Mouse (Mus musculus) limb, embryonic 15.5 days (tissue): ENCODE data around the gene Rhox8. TPM values are rescaled to one million over a fixed set of nuclear protein-coding genes. Genes with fewer than 3 reads are reported as not detected.
"Not testable (repeated sequence)": the region's sequence is repeated elsewhere in the genome, so short reads cannot be mapped to it uniquely, and the experiment has no call there.

Source experiments
- ATAC-seq: fragments of 200-750 bp; cut with Nextera tagmentation; 2 replicates; pipeline ENCODE4 v1.8.0; 2017; ENCODE audit warnings: low read depth, moderate TSS enrichment; ENCODE audit not compliant: insufficient number of reproducible peaks, low FRiP score, low TSS enrichment
- H3K27ac ChIP-seq: fragments of 300-500 bp; sonication (generic); 2 replicates; pipeline ENCODE4 v1.5.1; 2015; ENCODE audit warnings: moderate library complexity, mild to moderate bottlenecking, inconsistent platforms
- H3K27me3 ChIP-seq: fragments of 300-500 bp; sonication (generic); 2 replicates; pipeline ENCODE4 v1.6.1; 2015; ENCODE audit warnings: inconsistent platforms
- H3K36me3 ChIP-seq: fragments of 300-500 bp; sonication (generic); 2 replicates; pipeline ENCODE4 v1.6.1; 2015; ENCODE audit warnings: inconsistent platforms
- H3K4me1 ChIP-seq: fragments of 300-500 bp; sonication (generic); 2 replicates; pipeline ENCODE4 v1.6.1; 2015; ENCODE audit warnings: inconsistent platforms
- H3K4me2 ChIP-seq: fragments of 300-500 bp; sonication (generic); 2 replicates; pipeline ENCODE4 v1.6.1; 2015; ENCODE audit warnings: mild to moderate bottlenecking, inconsistent platforms
- H3K4me3 ChIP-seq: fragments of 300-500 bp; sonication (generic); 2 replicates; pipeline ENCODE4 v1.5.1; 2015; ENCODE audit warnings: mild to moderate bottlenecking, inconsistent platforms
- H3K9ac ChIP-seq: fragments of 300-500 bp; sonication (generic); 2 replicates; pipeline ENCODE4 v1.6.1; 2015; ENCODE audit warnings: inconsistent platforms
- H3K9me3 ChIP-seq: fragments of 300-500 bp; sonication (generic); 2 replicates; pipeline ENCODE4 v1.6.1; 2016; ENCODE audit warnings: inconsistent platforms
- WGBS: fragments of 180-500 bp; shearing (Covaris S2); methylation state at CpG from one replicate; pipeline ENCODE4 v1.1.7; 2015; 5-methylcytosine and 5-hydroxymethylcytosine counted together
- polyA plus RNA-seq: library from polyadenylated mRNA; unstranded; fragments of >200 nt; fragmentation: Nextera tagmentation; extraction: Ambion mirVana; gene quantifications from 2 replicates; pipeline ENCODE4 v1.2.1, GENCODE M21; 2015

The Rhox8 gene
- polyA plus RNA-seq, result not detected in 2 replicates

DNA sequence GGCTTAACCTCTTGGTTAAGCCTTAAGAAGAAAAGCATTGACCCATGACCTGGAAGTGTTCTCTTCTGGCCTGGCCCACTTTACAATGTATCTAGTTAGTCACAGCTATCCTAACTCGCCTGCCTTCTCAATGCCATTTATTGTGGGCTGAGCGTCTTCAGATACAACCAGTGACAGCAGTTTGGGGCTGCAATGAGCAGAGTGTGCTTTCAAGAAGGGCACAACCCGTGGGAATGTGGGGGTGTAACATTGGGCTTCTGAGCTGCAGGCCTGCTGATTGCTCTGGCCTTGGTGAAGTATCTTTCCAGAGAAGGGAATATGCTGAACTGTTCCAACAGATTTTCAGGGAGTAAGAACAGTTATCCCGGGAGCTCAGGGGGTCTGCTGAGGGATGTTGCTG, at the start of gene Rhox8:
Gene Rhox8 (minus strand): TSS at position 101 of the 400 bp plus-strand sequence.
- ATAC-seq, result no peak
- Histone ChIP-seq H3K9me3 (no peaks in the 10 kb centered on the region), H3K4me3 (no peak within 1 kb of the TSS), H3K4me1 (no peaks in the 10 kb centered on the region), H3K4me2 (no peak within 1 kb of the TSS), H3K9ac (no peak within 1 kb of the TSS), H3K27me3 (no peaks in the 10 kb centered on the region), H3K27ac (no peak within 1 kb of the TSS), H3K36me3 (no peaks in the 10 kb centered on the region)
- 67% methylated on average over 4 of the region's 4 CpGs for WGBS

DNA sequence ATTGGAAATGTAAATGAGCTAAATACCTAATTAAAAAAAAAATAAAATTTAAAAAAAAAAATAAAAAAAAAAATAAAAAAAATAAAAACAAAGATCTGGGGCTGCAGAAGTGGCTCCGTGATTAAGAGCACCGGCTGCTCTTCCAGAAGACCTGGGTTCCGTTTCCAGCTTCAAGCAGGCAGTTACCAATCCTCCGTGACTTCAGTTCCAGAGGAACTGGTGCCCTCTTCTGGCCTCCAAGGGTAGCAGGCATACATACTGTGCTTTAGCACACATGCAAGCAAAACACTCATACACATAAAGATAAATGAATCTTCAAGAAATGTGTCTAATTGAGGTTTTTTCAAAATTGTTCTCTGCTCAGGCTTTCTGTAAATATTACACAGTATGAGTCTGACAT, 37.6 kb upstream of the Rhox8 start:
- Histone ChIP-seq H3K27me3 (no peaks in the 10 kb centered on the region), H3K9me3 (no peaks in the 10 kb centered on the region), H3K36me3 (no peaks in the 10 kb centered on the region), H3K9ac (no peak overlapping the region), H3K27ac (no peak overlapping the region), H3K4me2 (no peak overlapping the region), H3K4me1 (no peaks in the 10 kb centered on the region), H3K4me3 (no peak overlapping the region)
- 70% methylated on average over 4 of the region's 4 CpGs for WGBS
- ATAC-seq, result no peak

DNA sequence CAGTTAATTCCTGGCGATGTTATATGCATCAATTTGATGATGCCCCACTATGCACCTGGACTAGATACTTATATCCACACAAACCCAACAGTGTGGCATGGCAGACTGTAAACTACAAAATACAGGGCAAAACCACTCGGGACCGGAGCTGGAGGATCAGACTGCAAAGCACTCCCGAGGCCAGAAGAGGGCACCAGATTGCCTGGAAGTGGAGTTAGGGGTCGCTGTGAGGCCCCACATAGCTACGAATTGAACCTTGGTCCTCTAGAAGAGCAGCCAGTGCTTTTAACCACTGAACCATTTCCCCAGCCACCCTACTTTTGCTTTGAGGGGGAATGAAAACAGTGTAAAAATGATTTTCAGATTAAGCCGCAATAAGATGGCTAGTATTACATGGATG, 29.8 kb upstream of the Rhox8 start:
- Histone ChIP-seq H3K36me3 (no peaks in the 10 kb centered on the region), H3K9me3 (no peaks in the 10 kb centered on the region), H3K4me2 (no peak overlapping the region), H3K27me3 (no peaks in the 10 kb centered on the region), H3K9ac (no peak overlapping the region), H3K27ac (no peak overlapping the region), H3K4me3 (no peak overlapping the region), H3K4me1 (no peaks in the 10 kb centered on the region)
- 51% methylated on average over 7 of the region's 7 CpGs for WGBS
- no peak for ATAC-seq

DNA sequence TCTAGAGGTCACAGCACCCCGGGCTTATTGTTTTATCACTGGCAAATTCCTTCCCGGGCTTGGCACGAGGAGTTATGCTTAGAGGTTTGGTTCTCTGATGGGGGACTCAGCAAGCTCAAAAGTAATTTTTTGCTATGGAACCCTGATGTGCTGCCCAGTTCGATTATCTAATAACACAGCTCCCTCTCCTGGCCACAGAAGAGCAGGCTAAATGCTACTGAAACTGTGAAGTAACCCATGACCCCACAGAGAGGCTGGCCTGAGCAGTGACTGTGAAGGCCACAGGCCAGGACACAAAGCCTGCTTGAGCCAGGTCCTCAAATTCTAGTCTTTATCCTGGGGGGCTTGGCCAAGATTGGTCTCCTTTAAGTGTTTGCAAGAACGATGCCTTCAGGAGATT, 25.0 kb upstream of the Rhox8 start:
- ATAC-seq, result no peak
- no peaks in the 10 kb centered on the region for H3K27me3 ChIP-seq
- H3K4me3 ChIP-seq, result no peak overlapping the region
- no peaks in the 10 kb centered on the region for H3K4me1 ChIP-seq
- no peak overlapping the region for H3K9ac ChIP-seq
- H3K4me2 ChIP-seq, result no peak overlapping the region
- no peaks in the 10 kb centered on the region for H3K36me3 ChIP-seq
- H3K27ac ChIP-seq, result no peak overlapping the region
- H3K9me3 ChIP-seq, result no peaks in the 10 kb centered on the region
- WGBS, result 71% methylated on average over 5 of the region's 5 CpGs

DNA sequence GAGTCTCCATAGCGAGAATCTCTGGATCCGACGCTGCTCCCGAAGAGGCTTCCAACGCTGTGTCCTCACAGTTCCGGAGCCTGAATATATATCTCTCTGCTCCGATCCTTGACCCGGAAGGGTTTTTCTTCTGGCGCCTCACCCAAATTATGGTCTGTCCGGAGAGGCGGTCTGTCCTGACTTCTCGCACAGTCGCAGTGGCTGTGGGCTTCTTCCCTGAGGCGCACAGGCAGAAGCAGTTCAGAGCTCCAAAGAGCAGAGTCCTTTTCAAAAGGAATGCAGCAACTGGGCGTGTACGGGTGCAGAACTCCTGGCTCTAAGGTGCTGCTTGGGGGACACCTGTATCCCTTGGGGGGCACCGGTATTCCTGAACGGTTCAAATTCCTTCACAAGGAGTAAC, 22.9 kb upstream of the Rhox8 start, which contains the start of gene Rhox9:
Gene Rhox9 (minus strand): TSS at position 101 of the 400 bp plus-strand sequence.
- ATAC-seq, H3K27me3 ChIP-seq, H3K4me3 ChIP-seq, H3K27ac ChIP-seq, H3K36me3 ChIP-seq, H3K4me1 ChIP-seq, H3K9ac ChIP-seq, H3K9me3 ChIP-seq, H3K4me2 ChIP-seq: not testable (repeated sequence)
- 91% methylated on average over 10 of the region's 18 CpGs for WGBS

DNA sequence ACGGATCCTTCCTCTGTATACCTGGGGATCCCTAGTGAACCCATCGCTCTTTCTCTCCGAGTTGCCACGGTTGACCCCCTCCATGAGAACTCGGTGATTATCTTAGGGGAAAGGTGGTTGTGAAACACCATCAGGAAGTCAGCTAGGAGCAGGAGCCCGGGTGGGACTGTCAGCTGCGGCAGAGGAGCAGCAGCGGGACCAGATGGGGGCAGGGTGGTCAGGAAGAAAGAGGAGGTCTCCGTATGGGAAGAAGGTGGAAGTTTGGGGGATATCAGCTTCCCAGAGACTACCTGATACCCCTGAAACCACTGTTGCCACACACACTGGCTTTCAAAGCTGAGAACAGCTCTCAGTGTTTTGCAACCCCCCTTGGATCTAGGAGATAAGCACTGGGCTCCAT, 18.4 kb upstream of the Rhox8 start, which contains the start of gene Rhox7b:
Gene Rhox7b (minus strand): TSS at position 101 of the 400 bp plus-strand sequence.
- H3K36me3 ChIP-seq, H3K9me3 ChIP-seq, H3K4me2 ChIP-seq, H3K4me3 ChIP-seq, H3K27ac ChIP-seq, H3K9ac ChIP-seq, H3K27me3 ChIP-seq, ATAC-seq, H3K4me1 ChIP-seq: not testable (repeated sequence)
- WGBS, result 79% methylated on average over 9 of the region's 9 CpGs

DNA sequence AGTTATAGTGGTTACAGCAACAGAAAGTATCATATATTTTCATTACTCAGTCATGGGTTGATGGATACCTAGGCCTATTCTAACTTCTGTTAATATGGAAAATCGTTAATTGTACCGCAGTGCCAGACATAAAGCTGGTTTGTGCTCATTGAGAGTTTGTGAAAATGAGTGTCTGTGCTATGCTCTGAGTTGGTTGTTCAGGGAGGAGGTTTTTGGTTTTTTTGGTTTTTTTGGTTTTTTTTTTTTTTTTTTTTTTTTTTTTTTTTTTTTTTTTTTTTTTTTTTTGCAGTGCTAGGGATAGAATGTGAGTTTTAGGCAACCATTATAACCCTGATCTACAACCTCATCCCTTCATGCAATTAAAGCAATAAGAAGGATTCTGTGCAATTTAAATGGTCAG, 7.1 kb downstream of the Rhox8 start:
- Histone ChIP-seq H3K4me3 (no peak overlapping the region), H3K27ac (no peak overlapping the region), H3K27me3 (no peaks in the 10 kb centered on the region), H3K9me3 (no peaks in the 10 kb centered on the region), H3K36me3 (no peaks in the 10 kb centered on the region), H3K4me1 (no peaks in the 10 kb centered on the region), H3K9ac (no peak overlapping the region), H3K4me2 (no peak overlapping the region)
- ATAC-seq, result no peak
- 96% methylated on average over 2 of the region's 2 CpGs for WGBS

DNA sequence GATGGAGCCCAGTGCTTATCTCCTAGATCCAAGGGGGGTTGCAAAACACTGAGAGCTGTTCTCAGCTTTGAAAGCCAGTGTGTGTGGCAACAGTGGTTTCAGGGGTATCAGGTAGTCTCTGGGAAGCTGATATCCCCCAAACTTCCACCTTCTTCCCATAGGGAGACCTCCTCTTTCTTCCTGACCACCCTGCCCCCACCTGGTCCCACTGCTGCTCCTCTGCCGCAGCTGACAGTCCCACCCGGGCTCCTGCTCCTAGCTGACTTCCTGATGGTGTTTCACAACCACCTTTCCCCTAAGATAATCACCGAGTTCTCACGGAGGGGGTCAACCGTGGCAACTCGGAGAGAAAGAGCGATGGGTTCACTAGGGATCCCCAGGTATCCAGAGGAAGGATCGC, 47.4 kb downstream of the Rhox8 start, which contains the start of gene Rhox7a:
Gene Rhox7a (plus strand): TSS at position 301 of the 400 bp plus-strand sequence.
- ATAC-seq, H3K9me3 ChIP-seq, H3K4me2 ChIP-seq, H3K9ac ChIP-seq, H3K27me3 ChIP-seq, H3K27ac ChIP-seq, H3K4me1 ChIP-seq, H3K36me3 ChIP-seq, H3K4me3 ChIP-seq: not testable (repeated sequence)
- WGBS, result 76% methylated on average over 8 of the region's 8 CpGs

DNA sequence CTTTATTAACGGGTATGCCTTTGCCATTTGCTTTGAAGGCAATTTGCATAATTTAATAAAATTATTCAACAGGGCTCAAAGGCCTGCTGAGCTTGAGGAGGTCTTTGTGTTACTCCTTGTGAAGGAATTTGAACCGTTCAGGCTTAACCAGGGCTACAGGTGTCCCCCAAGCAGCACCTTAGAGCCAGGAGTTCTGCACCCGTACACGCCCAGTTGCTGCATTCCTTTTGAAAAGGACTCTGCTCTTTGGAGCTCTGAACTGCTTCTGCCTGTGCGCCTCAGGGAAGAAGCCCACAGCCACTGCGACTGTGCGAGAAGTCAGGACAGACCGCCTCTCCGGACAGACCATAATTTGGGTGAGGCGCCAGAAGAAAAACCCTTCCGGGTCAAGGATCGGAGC, 52.1 kb downstream of the Rhox8 start, which contains the start of gene Rhox6:
Gene Rhox6 (plus strand): TSS at position 301 of the 400 bp plus-strand sequence.
- not testable (repeated sequence) for H3K36me3 ChIP-seq, H3K27me3 ChIP-seq, H3K9me3 ChIP-seq, ATAC-seq, H3K27ac ChIP-seq, H3K4me2 ChIP-seq, H3K9ac ChIP-seq, H3K4me3 ChIP-seq, H3K4me1 ChIP-seq
- 87% methylated on average over 4 of the region's 12 CpGs for WGBS

Other genes with a start within 250 kb of the Rhox8 start
- gene Rhox2g, start 235.5 kb downstream of the Rhox8 start, polyA plus RNA-seq, result not detected in 2 replicates
- not detected in 2 replicates for gene Rhox4g, start 227.6 kb downstream of the Rhox8 start, polyA plus RNA-seq
- gene Rhox3h, start 210.2 kb downstream of the Rhox8 start, polyA plus RNA-seq, result not detected in 2 replicates
- gene Rhox2h, start 205.7 kb downstream of the Rhox8 start, polyA plus RNA-seq, result not detected in 2 replicates
- 0.35 and 0.40 TPM in 2 replicates for gene Rhox5, start 74.1 kb downstream of the Rhox8 start, polyA plus RNA-seq
- gene Rhox6, start 52.0 kb downstream of the Rhox8 start, polyA plus RNA-seq, result 0.41 and 0.78 TPM in 2 replicates
- not detected in 2 replicates for gene Rhox7a, start 47.3 kb downstream of the Rhox8 start, polyA plus RNA-seq
- not detected in 2 replicates for gene Rhox7b, start 18.3 kb upstream of the Rhox8 start, polyA plus RNA-seq
- not detected in 2 replicates for gene Rhox9, start 22.8 kb upstream of the Rhox8 start, polyA plus RNA-seq
- gene Btg1-ps1, start 139.9 kb upstream of the Rhox8 start, polyA plus RNA-seq, result not detected in 2 replicates
- not detected in 2 replicates for gene Btg1-ps2, start 164.2 kb upstream of the Rhox8 start, polyA plus RNA-seq
- not detected in 2 replicates for gene Rhox10, start 187.5 kb upstream of the Rhox8 start, polyA plus RNA-seq
- not detected in 2 replicates for gene Rhox11, start 206.2 kb upstream of the Rhox8 start, polyA plus RNA-seq
- not detected in 2 replicates for gene Rhox12, start 232.0 kb upstream of the Rhox8 start, polyA plus RNA-seq
- not detected in 2 replicates for gene Rhox13, start 242.3 kb upstream of the Rhox8 start, polyA plus RNA-seq